Mouse (Mus musculus): ENCODE measurements around the gene Krt80.

The Krt80 gene

GRCm38 (mm10) chr15:101316913-101317813, 52.8 kb downstream of the Krt80 start:
- DNase-seq (ENCODE audit: low spot score), result no peak

DNA sequence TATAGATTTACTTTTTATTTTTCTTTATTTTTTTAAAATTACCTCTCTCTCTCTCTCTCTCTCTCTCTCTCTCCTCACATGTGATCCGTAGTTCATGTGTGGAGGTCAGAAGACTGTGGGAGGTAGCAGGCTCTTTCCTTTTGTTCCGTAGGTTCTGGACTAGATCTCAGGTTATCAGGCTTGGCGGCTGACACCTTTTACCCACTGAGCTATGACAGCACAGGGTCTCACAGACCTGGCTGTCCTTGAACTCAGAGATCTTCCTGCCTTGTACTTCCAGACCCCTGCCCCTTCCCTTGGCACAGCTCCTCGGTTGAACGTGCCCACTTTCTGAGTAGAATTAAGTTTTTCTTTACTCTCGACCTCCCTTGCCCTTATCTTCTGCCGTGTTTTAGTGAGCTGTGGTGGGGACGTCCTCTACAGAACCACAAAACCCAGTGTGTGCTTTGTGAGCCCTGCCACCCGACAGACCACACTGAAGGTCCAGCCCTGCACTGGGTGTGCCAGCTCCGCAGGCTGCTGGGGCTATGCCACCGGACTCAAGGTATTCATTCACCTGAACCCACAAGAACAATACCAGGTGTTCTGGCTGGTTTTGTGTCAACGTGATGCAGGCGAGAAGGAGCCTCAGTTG, 53.6 kb downstream of the Krt80 start:
- DNase-seq (ENCODE audit: low spot score), result no peak

DNA sequence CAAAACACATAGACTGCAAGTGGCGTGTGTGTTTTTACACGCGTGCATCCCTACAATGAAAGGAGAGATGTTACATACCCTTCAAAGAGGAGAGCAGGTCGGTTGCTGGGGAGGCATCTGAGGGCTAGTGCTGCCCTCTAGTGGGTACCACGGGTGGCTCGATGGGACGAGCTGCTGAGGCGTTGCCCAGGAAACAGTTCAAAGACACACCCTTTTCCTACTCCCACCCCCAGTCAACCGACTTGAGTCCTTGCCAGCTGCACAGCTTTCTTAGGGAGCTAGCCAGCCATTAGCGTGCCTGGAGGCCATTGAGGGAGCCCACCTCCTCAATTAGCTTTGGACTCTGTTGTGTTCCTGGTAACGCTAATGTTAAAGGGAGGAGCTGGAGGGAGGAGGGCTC, 54.1 kb downstream of the Krt80 start:
- peak; percentile 90 for DNase-seq (ENCODE audit: low spot score)

DNA sequence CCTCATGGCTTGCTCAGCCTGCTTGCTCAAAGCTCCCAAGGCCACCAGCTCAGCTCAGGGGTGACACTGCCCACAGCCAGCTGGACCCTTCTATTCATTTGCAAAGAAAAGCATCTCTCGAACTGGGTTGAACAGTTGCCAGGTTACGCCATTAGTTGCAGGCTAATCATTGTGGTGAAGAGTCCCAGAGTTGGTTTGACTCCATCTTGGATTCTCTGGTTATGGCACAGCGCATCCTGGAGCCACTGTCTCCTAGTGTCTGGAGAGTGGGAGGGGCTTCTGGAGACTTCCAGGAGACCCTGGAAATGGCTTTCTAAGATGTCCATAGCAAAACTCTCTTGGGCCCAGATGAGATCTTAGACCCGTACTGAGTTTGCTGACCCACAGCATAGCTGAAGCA, 54.6 kb downstream of the Krt80 start:
- DNase-seq (ENCODE audit: low spot score), result no peak

GRCm38 (mm10) chr15:101312006-101312405, 58.0 kb downstream of the Krt80 start:
- no peak for DNase-seq (ENCODE audit: low spot score)

DNA sequence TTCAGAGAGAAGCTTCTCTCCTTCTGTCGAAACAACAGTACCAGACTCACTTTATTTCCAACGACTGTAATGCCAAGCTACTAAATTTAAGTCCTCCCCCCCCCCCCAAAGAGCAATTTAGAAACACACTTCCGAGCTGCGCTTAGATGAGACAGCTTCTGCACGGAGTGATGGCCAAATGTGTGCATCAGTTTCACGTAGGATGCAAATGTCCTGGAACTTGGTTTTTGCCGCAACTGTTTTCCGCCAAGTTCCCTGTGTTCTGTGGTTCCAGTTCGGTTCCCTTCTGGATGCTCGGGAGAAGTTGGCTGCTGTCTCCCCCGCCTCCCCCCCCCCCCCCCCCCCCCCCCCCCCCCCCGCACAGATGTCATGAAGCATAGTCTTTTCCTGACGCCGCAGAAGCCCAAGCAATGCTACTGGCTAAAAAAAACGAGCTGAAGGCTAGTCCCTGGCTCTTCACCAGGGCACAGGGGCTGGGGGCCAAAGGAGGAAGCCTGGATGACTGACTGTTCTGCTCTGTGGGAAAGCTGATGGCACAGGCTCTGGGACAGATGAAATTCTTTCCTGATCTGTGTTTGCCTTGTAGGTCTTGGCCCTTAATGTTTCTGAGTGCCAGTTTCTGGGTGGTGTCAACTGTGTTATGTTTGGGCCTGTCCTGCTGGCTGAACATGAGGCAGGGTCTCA, 58.7 kb downstream of the Krt80 start:
- DNase-seq (ENCODE audit: low spot score), result no peak

DNA sequence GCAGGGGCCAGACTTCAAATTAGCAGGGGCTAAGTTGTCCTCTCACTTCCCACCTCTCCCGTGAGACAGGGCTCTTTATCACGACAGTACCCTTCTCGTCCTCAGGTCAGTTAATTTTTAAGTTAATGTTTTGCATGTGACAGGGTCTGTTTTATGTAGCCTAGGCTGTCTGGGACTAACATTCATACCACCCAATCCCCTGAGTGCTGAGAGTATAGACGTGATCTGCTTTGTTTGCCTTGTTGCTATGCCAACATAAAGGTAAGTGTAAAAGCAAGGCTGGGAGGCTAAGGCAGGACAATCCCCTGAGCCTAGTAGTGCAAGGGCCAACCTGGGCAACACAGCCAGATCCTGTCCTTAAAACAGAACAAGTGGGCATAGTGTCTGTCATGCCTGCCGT, 60.5 kb downstream of the Krt80 start:
- no peak for DNase-seq (ENCODE audit: low spot score)

DNA sequence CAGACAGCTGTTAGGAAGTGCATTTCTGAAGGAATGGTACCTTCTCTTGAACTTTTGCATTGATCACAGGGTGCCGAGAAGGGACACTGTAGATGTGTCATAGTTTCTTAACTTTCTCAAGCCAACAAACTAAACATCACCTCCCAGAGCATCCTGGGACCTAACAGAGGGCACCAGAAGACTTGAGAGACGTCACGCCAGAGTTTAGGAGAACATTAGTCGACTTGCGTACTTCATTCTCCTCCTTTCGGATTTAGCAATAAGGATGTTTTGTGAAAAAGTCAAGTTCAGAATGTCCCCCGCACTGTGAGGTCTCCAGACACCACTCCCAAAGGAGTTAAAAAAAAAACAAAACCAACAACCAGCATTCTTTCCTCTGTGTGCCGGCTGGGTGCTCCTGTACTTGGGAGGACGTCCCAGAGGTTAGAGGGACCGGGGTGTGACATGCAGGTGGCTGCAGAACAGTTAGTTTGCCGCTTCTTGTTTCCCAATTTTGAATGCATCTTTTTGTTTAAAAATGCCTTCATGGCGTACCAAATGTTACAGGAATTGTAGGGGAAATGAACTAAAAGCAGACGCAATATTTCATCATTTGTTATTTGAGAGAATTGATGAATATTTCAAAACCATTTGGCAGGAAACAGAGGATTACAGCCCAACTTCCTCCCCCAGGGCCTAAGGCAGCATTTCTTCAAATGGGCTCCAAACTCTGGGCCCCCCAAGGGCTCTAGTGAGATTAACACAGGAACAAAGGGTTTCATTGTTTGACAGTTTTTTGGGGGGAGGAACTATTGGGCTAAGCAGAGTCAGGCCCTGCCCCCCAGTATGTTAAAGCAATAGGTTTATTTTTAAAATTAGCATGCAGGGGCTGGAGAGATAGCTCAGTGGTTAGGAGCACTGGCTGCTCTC, 61.3 kb downstream of the Krt80 start:
- DNase-seq (ENCODE audit: low spot score), result no peak

DNA sequence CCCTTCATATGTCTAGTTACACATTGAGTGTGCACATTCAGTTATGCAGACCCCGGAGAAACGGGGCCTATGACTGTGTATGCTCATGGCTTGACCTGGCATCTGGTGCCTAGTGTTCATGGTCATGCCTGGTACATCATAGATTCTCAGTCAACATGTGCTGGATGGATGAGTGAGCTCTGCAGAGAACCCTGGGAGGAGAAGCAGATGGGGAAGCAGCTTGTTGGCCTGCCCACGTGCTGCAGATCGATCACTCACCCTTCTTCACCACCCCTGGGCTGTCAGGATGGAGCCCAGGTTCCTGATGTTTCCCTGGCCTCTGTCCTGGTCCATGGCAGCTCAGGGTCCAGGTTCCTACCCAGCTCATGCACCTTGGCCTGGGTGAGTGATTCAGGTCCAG, 63.5 kb downstream of the Krt80 start:
- DNase-seq (ENCODE audit: low spot score), result no peak

GRCm38 (mm10) chr15:101303830-101304229, 66.1 kb downstream of the Krt80 start:
- DNase-seq (ENCODE audit: low spot score), result no peak

DNA sequence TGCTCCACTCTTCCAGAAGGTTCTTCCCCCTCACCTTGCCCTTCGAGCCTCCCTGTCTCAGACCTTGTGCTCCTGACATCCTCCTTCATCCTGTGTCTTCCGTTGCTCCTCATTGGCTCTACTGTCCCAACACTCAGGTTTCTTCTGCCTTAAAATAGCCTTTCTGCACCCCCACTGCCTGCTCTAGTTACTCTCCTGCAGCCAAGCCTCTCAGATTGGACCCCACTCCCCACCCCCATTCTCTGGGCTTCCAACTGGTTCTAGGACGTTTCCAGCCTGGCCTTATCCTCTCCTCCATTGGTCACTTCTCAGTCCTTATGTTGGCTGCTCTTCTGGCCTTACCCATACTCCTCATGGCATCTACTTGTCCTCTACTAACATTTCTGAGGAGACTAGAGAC, 67.8 kb downstream of the Krt80 start:
- DNase-seq (ENCODE audit: low spot score), result no peak

DNA sequence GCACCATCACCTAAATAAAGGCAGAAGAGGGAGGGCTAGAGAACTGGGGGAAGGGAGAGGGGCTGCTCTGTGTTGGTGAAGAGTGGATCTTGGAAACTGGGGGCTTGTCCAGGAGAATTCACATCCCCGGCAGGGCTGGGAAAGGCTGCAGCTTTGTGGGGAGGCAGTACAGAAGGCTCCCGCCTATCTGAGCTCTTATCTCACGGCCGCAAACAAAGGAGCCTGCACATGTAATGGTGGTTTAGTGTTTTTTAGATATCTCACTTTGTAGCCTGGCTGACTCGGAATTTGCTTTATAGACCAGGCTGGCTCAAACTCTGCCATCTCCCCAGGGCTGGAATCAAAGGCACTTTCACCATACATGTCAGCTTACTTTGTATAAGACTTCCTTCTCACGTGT, 69.8 kb downstream of the Krt80 start:
- no peak for DNase-seq (ENCODE audit: low spot score)

DNA sequence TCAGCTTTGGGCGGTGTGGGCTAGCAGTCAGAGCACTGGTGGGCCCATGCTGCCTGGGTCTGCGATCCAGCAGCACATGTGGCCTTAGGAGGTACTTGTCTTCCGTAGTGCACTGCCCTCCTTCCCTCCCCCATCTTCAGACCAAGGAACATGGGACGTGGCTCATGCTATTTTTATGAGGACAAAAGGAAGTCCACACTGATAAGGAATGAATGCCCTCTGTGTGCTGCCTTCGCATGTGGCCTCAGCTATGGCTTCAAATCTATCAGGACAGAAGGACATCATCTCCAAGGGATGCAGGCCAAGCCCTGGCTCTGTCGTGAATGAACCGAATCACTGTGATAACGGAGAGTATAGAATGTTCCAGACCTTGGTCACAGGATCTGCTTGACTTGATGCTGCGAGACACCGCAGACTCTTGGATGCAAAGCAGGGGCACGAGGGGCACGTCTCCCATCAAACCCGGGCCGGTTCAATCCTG, 70.4 kb downstream of the Krt80 start:
- no peak for DNase-seq (ENCODE audit: low spot score)

- no peak for DNase-seq (ENCODE audit: low spot score)
These were observed 71.4 kb downstream of the Krt80 start for GRCm38 (mm10) chr15:101298550-101298949.

GRCm38 (mm10) chr15:101297988-101298387, 72.0 kb downstream of the Krt80 start:
- no peak for DNase-seq (ENCODE audit: low spot score)

Measured in ovary, postnatal 36 days (tissue).